Mouse (Mus musculus): ENCODE results near the gene Lingo1. TPM values are rescaled to one million over a fixed set of nuclear protein-coding genes. Genes with fewer than 3 reads are reported as not detected.

Lingo1 gene
- total RNA-seq, 2 experiments from 2014 or later = 6.1 to 8.5 TPM

Other genes with a start within 250 kb of the Lingo1 start
- 1 to 10 TPM in 1 of 2 experiments, under 1 TPM in 1; 0.73 to 1.4 TPM for gene Odf3l1, start 68.2 kb upstream of the Lingo1 start, total RNA-seq (2021)
- 10 to 100 TPM; 12.4 to 16.5 TPM for gene Cspg4, start 68.6 kb upstream of the Lingo1 start, total RNA-seq (2021)
- gene Snx33, start 131.9 kb upstream of the Lingo1 start, total RNA-seq (2021) = 10 to 100 TPM; 28.4 to 30.7 TPM
- 10 to 100 TPM; 87.2 to 87.5 TPM for gene Imp3, start 141.0 kb upstream of the Lingo1 start, total RNA-seq (2021)
- gene Snupn, start 154.4 kb upstream of the Lingo1 start, total RNA-seq (2021) = 10 to 100 TPM; 13.3 to 14.2 TPM
- 10 to 100 TPM; 60.1 to 62.0 TPM for gene Ptpn9, start 198.5 kb upstream of the Lingo1 start, total RNA-seq (2021)